Mouse (Mus musculus): ENCODE data around the gene Golm1. TPM values are rescaled to one million over a fixed set of nuclear protein-coding genes. Genes with fewer than 3 reads are reported as not detected.
"Not testable (repeated sequence)": the region's sequence is repeated elsewhere in the genome, so short reads cannot be mapped to it uniquely, and the experiment has no call there.

The Golm1 gene
- 5.4 and 7.6 TPM in 2 replicates for polyA plus RNA-seq (2012; ENCODE audit: insufficient read depth, insufficient read length, missing spikeins)

GRCm38 (mm10) chr13:59675151-59676011 is at the start of gene Golm1:
Gene Golm1 (minus strand): TSS chr13:59675811.
- no peaks in the 10 kb centered on the region; the same call in 1 of the 2 replicates for H3K4me1 ChIP-seq (ENCODE audit: control insufficient read depth, insufficient read depth, insufficient read length, low read length)
- peak within 1 kb of the TSS; percentile 87 for H3K4me3 ChIP-seq (ENCODE audit: insufficient read depth, low read depth, low read length)
- H3K27ac ChIP-seq (replicated peaks; ENCODE audit: low read depth, low read length) = no peak within 1 kb of the TSS

- H3K27ac ChIP-seq (replicated peaks; ENCODE audit: low read depth, low read length); H3K4me1 ChIP-seq (ENCODE audit: control insufficient read depth, insufficient read depth, insufficient read length, low read length); H3K4me3 ChIP-seq (ENCODE audit: insufficient read depth, low read depth, low read length): not testable (repeated sequence)
Measured at GRCm38 (mm10) chr13:59722089-59722488, 46.5 kb upstream of the Golm1 start.

- H3K4me1 ChIP-seq (ENCODE audit: control insufficient read depth, insufficient read depth, insufficient read length, low read length) = no peaks in the 10 kb centered on the region; the same call in 1 of the 2 replicates
- H3K27ac ChIP-seq (replicated peaks; ENCODE audit: low read depth, low read length) = no peak overlapping the region
- H3K4me3 ChIP-seq (ENCODE audit: insufficient read depth, low read depth, low read length) = no peak overlapping the region
Measured at GRCm38 (mm10) chr13:59719475-59719874, 43.9 kb upstream of the Golm1 start.

DNA sequence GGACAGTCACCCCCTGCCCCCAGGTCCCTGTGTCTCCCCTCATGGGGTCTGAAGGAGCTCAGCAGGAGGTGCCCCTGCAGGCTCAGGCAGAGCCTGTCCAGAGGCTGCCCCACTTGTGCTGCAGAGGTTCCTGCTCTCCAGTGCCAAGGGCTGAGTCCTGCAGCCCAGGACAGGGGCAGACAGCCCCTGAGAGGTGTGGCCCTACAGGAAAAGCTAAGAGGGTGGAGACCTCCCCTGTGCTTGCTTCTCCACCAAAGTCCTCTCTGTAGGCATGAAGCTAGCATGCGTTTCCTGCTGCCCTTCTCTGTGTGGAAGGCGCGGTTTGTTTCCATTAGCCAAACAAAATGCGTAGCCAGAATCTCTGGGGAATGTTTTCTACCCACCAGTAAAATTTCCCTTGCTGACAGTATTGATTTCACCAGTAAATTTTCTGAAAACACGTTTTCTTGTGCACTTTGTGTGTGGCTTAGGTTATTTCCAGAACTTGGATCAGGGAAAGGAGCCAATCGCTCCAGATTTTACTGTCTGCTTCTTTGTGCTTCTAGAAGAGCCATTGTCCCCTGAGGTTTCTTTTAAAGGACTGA is 43.3 kb upstream of the Golm1 start:
- H3K4me1 ChIP-seq (ENCODE audit: control insufficient read depth, insufficient read depth, insufficient read length, low read length); H3K4me3 ChIP-seq (ENCODE audit: insufficient read depth, low read depth, low read length); H3K27ac ChIP-seq (replicated peaks; ENCODE audit: low read depth, low read length): not testable (repeated sequence)

- Histone ChIP-seq H3K27ac (replicated peaks; ENCODE audit: low read depth, low read length) (no peak overlapping the region), H3K4me3 (ENCODE audit: insufficient read depth, low read depth, low read length) (no peak overlapping the region), H3K4me1 (ENCODE audit: control insufficient read depth, insufficient read depth, insufficient read length, low read length) (no peaks in the 10 kb centered on the region)
Measured at GRCm38 (mm10) chr13:59713710-59714109, 38.1 kb upstream of the Golm1 start.

DNA sequence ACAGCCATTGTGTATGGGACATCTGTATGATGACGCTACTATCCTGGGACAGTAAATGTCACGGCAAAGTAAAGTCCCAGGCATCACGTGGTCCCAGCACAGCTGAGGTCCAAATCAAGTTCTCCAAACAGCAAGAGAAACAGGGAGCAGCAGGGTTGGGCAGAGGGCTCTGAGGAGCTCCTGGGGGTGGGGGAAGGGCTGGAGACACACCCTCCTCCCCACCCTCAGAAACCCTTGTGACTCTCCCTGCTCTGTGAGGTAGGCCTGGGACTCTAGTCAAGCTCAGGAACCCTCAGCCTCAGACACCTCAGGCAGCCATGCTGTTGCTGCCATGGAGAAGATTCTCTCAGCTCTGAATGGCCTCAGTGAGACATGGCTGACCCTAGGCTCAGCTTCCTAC is 36.4 kb upstream of the Golm1 start, which contains the start of gene Spata31d1b:
Spata31d1b (plus strand) TSS at position 301 of the 400 bp plus-strand sequence.
- H3K27ac ChIP-seq (replicated peaks; ENCODE audit: low read depth, low read length); H3K4me3 ChIP-seq (ENCODE audit: insufficient read depth, low read depth, low read length); H3K4me1 ChIP-seq (ENCODE audit: control insufficient read depth, insufficient read depth, insufficient read length, low read length): not testable (repeated sequence)

GRCm38 (mm10) chr13:59710230-59710629 is 34.6 kb upstream of the Golm1 start, which contains the start of gene Spata31d1a:
Gene Spata31d1a (minus strand): TSS chr13:59710330.
- H3K27ac ChIP-seq (replicated peaks; ENCODE audit: low read depth, low read length) = no peak within 1 kb of the TSS
- H3K4me1 ChIP-seq (ENCODE audit: control insufficient read depth, insufficient read depth, insufficient read length, low read length) = no peaks in the 10 kb centered on the region
- no peak within 1 kb of the TSS for H3K4me3 ChIP-seq (ENCODE audit: insufficient read depth, low read depth, low read length)

DNA sequence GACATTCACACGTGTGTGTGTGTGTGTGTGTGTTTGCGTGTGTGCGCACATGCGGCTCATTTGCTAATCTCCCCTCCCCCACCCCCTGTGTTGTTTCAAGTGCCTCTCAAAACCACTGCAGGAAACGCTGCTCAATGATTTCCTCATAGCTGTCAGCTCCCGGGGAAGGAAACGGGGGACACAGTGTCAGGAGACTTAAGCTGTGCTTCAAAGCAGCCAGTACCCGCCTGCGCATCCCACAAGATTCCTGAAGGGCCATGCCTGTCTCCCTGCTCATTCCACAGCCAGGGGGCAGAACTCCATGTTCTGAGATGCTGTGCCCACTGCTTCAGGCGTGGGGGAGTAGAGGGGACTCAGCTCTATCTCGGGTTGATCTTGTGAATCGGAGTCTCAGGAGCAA is 29.0 kb upstream of the Golm1 start:
- H3K4me1 ChIP-seq (ENCODE audit: control insufficient read depth, insufficient read depth, insufficient read length, low read length) = no peaks in the 10 kb centered on the region
- H3K27ac ChIP-seq (replicated peaks; ENCODE audit: low read depth, low read length) = no peak overlapping the region
- no peak overlapping the region for H3K4me3 ChIP-seq (ENCODE audit: insufficient read depth, low read depth, low read length)

DNA sequence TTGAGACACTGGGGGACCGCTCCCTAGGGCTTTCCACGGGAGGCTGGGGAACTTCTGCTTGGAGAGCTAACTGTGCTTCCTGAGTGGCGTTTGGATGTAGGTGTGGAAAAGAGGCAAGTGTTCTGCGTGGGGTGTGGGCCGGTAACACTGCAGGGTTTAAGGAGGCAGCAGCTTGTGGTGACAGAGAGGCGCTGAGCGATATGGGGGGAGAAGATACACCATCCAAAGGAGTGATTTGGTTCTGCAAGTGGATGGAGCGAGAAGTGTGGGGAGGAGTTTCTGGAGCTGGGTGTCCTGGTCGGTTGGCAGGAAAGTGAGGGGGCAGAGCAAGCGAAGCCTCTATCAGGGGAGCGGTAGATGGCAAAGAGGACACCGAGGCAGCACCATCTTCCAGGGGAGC is 27.9 kb upstream of the Golm1 start:
- no peak overlapping the region for H3K27ac ChIP-seq (replicated peaks; ENCODE audit: low read depth, low read length)
- no peak overlapping the region for H3K4me3 ChIP-seq (ENCODE audit: insufficient read depth, low read depth, low read length)
- H3K4me1 ChIP-seq (ENCODE audit: control insufficient read depth, insufficient read depth, insufficient read length, low read length) = no peaks in the 10 kb centered on the region

DNA sequence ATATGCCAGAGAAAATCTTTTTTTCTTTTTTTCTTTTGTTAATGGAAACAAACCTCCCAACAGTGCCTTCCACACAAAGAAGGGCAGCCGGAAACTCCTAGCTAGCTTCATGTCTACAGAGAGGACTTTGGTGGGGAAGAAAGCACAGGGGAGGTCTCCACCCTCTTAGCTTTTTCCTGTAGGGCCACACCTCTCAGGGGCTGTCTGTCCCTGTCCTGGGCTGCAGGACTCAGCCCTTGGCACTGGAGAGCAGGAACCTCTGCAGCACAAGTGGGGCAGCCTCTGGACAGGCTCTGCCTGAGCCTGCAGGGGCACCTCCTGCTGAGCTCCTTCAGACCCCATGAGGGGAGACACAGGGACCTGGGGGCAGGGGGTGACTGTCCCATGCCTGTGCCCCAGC is 24.5 kb upstream of the Golm1 start:
- H3K27ac ChIP-seq (replicated peaks; ENCODE audit: low read depth, low read length); H3K4me1 ChIP-seq (ENCODE audit: control insufficient read depth, insufficient read depth, insufficient read length, low read length); H3K4me3 ChIP-seq (ENCODE audit: insufficient read depth, low read depth, low read length): not testable (repeated sequence)

DNA sequence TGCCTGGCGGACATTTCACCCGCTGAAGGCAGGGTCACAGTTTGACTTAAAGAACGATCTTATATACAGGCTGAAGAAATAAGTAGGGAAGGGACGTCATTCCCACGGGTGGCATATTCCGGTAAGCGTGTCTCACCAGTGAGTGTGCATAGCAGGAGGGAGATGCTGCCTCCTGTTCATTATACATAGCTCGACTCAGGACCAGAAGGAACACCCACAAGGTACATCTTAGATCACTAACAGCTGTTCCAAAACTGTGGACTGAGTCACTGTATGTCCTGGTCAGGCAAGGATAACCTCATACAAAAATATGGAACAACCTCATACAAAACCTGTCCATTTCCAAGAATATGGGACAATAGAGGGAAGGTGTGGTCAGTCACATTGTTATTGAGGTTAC is 23.5 kb upstream of the Golm1 start:
- H3K4me3 ChIP-seq (ENCODE audit: insufficient read depth, low read depth, low read length) = no peak overlapping the region
- H3K4me1 ChIP-seq (ENCODE audit: control insufficient read depth, insufficient read depth, insufficient read length, low read length) = no peaks in the 10 kb centered on the region
- H3K27ac ChIP-seq (replicated peaks; ENCODE audit: low read depth, low read length) = no peak overlapping the region

GRCm38 (mm10) chr13:59695781-59696180 is 20.2 kb upstream of the Golm1 start:
- Histone ChIP-seq H3K27ac (replicated peaks; ENCODE audit: low read depth, low read length) (no peak overlapping the region), H3K4me3 (ENCODE audit: insufficient read depth, low read depth, low read length) (no peak overlapping the region), H3K4me1 (ENCODE audit: control insufficient read depth, insufficient read depth, insufficient read length, low read length) (no peaks in the 10 kb centered on the region)

DNA sequence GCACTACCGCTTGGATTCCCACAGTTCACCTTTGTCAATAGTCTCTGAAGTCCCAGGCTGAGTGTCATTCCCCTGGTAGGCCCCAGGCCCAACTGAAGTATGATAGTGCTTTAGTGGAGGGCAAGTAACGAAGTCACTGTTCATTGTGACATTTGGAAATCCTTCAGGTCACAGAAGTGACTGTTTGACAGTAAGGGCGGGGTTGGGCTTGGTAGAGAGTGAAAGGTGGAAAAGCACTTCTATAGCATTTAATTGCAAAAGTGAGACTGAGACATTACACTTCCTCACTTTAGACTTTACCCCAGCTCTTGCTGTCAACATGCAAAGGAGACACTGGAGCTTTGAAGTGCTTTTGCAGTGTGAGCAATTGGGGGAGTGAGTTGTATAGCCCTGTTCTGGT is 18.4 kb upstream of the Golm1 start, which contains the start of gene 4921517D22Rik:
4921517D22Rik (minus strand) TSS at position 101 of the 400 bp plus-strand sequence.
- H3K27ac ChIP-seq (replicated peaks; ENCODE audit: low read depth, low read length) = no peak within 1 kb of the TSS
- no peak within 1 kb of the TSS for H3K4me3 ChIP-seq (ENCODE audit: insufficient read depth, low read depth, low read length)
- no peaks in the 10 kb centered on the region for H3K4me1 ChIP-seq (ENCODE audit: control insufficient read depth, insufficient read depth, insufficient read length, low read length)

DNA sequence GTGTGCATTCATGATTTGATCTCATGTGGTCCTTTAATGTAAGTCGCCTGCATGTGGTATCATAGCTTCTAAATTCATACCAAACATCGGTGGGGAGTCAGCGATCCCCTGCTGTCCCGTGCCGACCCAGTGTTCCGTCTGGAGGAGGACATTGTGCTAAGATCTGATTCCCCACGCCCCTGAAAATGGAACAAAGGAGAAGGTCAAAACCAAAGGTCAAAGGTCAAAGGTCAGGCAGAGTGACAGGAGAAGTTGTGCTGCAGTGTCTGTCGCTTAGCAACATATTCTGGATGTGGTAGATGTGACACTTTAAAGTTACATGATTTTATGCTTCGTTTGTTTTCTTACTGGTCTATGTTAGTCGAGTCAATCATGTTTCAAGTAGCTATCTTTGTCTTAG is 15.9 kb upstream of the Golm1 start:
- Histone ChIP-seq H3K4me1 (ENCODE audit: control insufficient read depth, insufficient read depth, insufficient read length, low read length) (no peaks in the 10 kb centered on the region), H3K4me3 (ENCODE audit: insufficient read depth, low read depth, low read length) (no peak overlapping the region), H3K27ac (replicated peaks; ENCODE audit: low read depth, low read length) (no peak overlapping the region)

- Histone ChIP-seq H3K4me3 (ENCODE audit: insufficient read depth, low read depth, low read length) (no peak overlapping the region), H3K27ac (replicated peaks; ENCODE audit: low read depth, low read length) (no peak overlapping the region)
Measured at GRCm38 (mm10) chr13:59690576-59690975, 15.0 kb upstream of the Golm1 start.

GRCm38 (mm10) chr13:59689843-59690242 is 14.2 kb upstream of the Golm1 start:
- H3K27ac ChIP-seq (replicated peaks; ENCODE audit: low read depth, low read length) = no peak overlapping the region
- H3K4me3 ChIP-seq (ENCODE audit: insufficient read depth, low read depth, low read length) = no peak overlapping the region
- no peaks in the 10 kb centered on the region for H3K4me1 ChIP-seq (ENCODE audit: control insufficient read depth, insufficient read depth, insufficient read length, low read length)

More at GRCm38 (mm10) chr13:59690576-59690975, 15.0 kb upstream of the Golm1 start:
- no peaks in the 10 kb centered on the region for H3K4me1 ChIP-seq (ENCODE audit: control insufficient read depth, insufficient read depth, insufficient read length, low read length)

All from brown adipose tissue, adult 24 weeks (tissue).